Mouse (Mus musculus) c-Kit-positive CD71-positive TER-119-positive erythroid progenitor cells, embryonic 14.5 days (primary cell): ENCODE data around the gene Them5.

ENCODE experiments used
- DNase-seq: peaks from one replicate; pipeline ENCODE4 v3.0.0-alpha.2; 2013; ENCODE audit warnings: low spot score

Gene Them5

DNA sequence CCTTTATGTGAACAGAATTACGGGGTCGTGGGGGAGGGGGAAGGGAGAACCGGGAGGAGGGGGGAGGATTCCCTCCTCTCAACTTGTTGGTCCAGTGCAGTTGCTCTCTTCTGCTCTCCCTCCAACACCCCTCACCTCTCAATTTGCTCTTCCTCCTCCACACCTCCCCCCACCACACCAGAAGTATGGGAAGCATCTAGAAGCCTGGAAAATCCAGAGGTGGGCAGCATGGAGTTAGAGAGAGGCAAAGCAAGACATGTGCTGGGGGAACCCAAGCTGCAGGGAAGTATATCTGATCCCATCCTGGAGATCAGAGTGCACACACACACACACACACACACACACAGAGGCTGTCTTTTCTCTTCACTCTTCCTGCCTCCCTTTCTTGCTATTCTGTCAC is 30.1 kb downstream of the Them5 start:
- DNase-seq: no peak

DNA sequence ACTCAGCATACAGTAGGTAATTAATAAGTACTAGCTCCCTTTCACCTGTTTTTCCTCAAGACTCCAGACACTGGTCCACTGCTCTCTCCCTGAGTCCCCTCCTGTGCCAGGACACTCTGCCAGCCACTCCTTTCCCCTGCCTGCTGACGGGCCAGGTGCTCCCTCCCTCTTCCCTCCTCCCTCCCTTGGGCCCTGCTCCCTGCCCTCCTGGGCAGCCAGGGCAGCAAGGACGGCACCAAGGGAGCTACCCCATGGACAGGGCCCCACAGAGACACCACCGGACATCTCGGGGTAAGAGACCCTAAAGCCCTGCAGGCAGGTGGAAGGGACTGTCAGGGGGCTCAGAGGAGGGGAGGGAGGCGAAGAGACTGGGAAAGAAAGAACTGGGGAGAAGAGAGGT is 30.7 kb downstream of the Them5 start, which contains the start of gene Rorc:
TSS of gene Rorc (plus strand) at position 154 of the 400 bp plus-strand sequence.
- DNase-seq: no peak

DNA sequence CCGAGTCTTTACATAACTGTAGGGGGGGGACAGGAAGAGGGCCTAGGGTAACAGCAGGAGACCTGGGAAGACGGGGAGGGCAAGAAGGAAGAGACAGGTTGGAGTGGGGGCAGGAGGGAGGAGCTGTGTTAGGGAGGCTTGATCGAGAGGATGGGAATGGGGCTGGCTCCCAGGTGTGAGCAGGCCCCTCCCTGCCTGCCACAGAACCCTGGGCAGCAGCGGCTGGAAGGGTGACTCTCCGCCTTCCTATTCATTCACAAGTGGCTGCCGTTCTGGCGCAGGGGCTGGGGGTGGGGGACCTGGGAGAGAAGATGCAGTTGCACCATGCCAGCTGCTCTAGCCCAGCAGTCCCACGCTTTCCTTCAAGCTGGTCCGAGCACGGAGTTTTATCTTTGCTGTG is 31.2 kb downstream of the Them5 start:
- DNase-seq: no peak

DNA sequence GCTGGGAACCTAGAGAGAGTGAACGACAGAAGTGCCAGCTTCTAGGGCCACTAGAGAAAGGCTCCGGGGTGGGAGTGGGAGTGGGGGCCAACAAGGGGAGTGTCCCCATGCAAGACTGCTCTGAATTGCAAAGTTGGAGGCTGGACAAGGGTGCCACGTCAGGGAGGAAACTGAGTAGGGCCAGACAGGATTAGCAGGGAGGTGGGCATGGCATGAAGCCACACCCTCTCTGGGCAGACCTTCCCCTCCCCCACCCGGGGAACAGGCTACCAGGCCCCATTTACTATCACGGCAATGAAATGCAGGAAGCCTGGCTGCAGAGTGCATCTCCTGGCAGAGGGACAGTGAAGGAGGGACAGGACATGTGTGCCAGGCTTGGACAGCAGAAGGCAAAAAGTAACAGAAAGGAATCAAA is 31.7 kb downstream of the Them5 start:
- no peak for DNase-seq

DNA sequence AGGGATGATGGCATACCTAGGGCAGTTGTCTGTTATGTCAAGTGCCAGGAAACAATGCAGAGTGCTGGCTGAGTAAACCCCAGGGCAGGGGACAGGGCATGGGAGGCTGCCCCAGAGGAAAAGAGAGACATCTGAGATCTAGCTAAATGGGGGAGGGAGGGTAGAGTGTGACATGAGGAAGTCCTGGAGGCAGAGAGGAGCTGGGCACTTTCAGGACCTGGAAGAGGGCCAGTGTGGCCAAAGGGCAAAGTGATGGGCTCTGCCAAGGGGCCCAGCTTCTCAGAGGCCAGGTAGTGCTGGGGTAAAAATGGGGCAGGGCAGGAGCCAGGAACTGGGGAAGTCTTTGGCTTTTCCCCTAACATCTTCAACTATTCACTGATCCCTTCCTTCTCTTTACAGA is 32.7 kb downstream of the Them5 start:
- no peak for DNase-seq

DNA sequence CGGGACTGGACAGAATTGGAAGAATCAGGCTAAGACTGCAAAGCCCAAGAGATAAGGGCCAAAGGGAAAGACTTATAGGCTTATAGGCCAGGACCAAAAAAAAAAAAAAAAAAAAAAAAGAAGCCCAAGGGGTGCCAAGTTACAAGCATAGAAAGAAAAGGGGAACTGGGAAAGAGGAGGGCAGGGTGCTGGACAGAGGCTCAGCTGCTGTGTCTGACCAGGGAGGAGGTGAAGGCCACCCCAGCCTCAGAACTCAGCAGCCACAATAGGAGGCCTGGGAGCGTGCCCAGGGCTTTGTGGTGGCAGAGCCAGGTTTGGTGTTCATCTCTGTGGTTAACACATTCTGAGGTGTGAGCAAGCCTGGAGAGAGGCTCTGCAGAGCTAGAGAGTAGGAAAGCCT is 33.2 kb downstream of the Them5 start:
- DNase-seq: no peak

DNA sequence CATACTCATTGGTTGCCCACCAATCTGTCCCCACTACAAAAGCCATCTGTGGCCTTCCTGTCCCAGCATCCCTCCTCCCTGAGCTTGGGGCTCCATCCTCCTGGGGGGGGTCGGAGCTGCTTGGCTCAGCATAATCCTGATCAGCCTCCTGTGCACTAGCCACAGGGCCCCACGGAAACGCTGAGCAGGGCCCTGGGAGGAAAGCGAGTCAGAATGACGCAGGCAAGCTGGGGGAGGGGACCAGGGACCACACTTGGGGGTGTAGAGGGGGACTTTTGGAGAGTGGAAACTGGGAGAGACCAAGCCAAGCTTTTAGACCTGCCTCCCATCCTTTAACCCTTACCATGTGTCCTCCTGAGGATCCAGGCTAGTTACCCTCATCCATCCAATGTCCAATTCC is 34.0 kb downstream of the Them5 start:
- no peak for DNase-seq

DNA sequence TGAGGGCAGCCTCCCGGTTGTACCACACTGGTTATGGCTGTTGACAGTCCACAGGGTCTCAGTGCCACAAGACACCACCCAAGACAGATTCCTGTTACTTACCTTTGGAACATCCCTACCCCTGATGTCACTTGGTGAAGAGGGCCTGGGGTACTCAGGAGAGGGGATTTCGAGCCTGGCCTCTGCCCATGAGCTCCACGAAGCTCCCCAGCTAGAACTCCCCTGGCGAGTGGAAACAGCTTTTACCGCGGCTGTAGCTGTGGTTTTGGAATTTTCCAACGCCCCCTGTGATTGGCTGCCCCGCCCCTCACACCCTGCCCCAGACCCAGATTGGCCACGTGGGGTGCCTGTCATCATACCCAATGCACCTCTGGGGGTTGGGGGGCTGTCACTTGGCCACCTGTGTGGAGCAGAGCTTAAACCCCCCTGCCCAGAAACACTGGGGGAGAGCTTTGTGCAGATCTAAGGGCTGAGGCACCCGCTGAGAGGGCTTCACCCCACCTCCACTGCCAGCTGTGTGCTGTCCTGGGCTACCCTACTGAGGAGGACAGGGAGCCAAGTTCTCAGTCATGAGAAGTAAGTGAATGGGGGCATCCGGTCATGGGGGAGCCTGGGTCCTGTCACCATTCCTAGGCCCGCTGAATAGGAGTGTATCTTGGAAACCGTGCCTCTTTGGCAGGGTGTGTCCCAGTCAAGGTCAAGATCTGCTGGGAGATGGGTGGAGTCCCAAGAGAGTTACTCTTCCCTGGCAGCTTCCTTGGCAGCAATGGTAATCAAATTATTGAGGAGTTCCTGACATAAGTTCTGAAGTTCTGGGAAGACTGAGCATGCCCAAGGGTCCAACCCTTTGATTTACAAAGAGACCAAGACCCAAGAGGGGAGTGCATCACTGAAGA is 35.4 kb downstream of the Them5 start:
- DNase-seq: no peak

DNA sequence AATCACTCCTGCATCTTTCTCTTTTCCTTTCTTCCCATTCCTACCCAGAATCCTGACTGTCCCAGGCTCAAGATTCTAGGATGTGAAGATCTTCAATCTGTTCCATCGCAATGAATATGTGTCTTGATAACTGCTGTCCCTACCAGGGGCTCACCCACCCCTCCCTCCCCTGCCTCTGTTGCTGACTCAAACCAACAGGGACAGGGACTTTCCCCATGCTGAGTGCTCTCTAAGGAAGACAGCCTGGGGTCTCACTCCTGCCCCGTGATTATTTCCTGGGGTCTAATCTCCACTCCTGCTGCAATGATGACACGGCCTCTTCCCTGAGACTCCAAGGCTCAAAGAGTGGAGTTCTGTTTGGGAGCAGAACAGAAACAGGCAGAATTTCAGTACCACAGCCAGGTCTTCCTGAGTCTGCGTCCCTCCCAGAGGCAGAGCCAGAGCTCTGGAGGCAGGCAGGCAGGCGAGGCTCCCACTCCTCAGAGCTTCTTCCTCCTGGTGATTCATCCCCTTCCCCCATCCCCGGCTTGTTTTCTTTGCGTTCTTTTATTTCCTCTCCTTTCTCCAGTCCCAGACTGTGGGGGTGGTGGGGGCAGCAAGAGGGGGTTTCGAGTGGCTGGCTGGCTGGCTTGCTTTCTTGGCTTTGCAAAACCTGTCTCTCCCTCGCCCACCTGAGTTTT is 38.1 kb downstream of the Them5 start:
- no peak for DNase-seq

DNA sequence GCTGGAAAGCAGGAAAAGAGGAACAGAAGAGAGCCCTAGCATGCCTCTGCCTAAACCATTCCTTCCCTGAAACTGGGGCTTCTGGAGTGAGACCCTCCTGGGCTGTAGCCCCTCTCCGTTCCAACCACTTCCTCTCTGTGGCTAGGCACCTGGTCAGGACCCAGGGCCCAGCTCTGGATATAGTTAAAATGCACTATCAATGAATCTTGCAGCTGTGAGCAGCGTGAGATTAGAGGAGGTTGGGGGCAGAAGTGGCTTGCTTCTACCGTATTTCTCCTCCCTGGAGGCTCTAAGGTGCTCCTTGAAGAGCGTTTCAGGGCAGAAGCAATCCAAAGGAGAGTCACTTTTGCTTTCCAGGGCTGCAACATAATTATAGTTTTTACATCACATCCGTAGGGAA is 40.4 kb downstream of the Them5 start:
- DNase-seq: no peak

DNA sequence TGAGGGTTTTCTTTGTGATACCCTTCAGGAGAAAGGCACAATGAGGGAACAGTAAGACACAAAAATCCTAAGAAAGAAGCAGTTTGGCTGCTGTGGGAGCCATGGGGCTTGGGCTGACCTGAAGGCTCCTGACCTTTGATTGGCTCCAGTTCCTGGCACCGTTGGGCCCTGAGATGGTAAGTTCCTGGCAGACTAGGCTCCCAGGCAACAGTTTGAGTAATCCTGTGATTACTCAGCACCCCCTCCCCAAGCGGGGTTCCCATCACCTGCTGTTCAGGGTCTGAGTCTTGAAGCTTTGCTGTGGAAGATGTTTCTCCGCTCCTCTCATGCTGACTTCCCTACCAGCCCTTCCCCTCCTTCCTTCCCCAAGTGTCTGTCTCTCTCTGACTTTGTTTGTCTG is 41.6 kb downstream of the Them5 start:
- DNase-seq: no peak

DNA sequence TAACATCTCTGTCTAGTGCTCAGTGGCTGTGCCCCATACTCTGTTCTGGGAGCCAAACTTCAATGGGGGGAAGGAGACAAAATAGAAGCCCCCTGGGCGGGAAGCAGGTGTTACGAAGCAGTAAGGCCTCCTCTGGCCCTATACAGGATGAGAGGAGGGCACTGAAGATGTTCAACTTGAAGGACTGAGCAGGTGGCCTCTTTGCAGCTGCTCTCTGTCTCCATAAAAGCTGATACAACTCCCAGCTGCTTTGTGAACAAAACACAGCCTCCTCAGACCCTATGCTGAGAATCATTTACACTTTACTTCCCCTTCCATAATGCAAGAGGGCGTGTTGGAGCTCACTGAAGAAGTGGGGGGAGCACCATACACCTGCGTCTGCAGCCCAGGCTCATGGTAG is 44.8 kb downstream of the Them5 start:
- no peak for DNase-seq

DNA sequence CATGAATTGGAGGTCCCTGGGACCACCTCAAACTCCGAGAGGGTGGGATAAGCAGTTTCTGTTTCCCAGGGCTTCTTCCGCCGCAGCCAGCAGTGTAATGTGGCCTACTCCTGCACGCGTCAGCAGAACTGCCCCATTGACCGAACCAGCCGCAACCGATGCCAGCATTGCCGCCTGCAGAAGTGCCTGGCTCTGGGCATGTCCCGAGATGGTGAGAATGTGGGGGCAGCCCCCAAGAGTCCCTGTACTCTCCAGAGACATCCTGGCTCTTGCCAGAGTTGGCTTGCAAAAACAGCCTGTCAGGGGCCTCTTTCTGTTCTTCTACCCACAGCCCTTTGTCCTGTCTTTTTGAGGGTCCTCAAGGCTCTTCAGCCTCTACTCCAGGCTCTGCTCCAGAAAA is 45.5 kb downstream of the Them5 start:
- no peak for DNase-seq

DNA sequence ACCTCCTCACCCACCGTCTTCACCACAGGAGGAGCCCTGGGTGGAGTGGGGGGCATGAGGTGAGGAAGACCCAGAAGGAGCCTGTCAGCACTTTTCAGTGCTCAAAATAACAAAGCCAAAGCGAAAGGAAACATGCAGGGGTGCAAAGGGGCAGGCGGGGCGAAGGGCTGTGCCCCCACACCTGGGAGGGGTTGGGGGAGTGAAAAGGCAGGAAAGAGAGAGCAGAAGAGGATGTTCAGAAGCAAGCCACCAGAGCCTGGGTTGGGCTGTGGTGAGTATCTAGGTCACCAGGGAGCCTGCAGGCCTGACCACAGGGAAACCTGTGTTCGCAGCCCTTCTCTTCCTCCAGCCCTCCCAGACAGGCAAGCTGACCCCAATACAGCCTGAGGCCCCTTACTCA is 46.1 kb downstream of the Them5 start:
- DNase-seq: no peak

DNA sequence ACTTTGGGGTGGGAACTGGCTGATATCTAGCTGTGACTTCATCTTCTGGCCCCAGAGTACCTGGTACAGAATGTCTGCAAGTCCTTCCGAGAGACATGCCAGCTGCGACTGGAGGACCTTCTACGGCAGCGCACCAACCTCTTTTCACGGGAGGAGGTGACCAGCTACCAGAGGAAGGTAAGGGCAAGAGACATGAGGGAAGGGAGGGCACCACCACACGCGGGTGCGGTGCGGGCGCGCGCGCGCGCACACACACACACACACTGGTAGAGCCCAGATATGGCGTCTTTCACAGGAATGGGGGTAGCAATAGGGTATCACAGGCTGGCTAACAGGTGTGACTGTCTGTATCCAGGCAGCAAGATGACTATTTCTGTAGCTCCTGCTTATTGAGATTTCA is 47.5 kb downstream of the Them5 start:
- DNase-seq: no peak

DNA sequence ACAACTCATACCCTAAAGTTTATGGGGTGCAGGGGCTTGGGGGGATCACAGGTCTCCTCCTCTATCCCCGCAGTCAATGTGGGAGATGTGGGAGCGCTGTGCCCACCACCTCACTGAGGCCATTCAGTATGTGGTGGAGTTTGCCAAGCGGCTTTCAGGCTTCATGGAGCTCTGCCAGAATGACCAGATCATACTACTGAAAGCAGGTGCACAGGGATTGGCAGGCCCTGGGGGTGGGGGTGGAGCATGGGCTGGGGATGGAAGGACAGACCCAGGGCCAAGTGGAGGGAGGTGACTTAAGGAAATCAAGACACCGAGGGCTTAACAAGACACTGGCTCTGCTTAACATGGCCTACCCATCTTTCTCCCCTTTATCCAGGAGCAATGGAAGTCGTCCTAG is 49.1 kb downstream of the Them5 start:
- DNase-seq: no peak

DNA sequence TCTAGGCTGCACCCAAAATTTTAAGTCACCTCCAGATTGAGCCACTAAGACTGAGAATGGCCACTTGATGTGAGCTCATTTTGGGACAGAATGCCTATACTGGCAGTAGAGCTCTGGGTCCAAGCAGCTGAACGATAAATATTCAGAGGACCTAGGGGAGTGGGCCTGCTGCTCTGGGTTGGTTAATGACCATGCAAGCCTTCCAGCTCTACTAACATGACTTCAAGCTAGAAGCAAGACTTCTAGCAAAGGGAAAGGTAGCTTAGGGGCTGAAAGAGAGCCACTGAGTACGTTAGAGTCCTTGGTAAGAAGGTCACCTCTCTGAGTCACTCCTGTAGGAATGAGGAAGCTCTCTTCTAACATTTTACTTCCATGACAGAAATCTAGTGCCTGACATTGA is 50.2 kb downstream of the Them5 start:
- DNase-seq: no peak

DNA sequence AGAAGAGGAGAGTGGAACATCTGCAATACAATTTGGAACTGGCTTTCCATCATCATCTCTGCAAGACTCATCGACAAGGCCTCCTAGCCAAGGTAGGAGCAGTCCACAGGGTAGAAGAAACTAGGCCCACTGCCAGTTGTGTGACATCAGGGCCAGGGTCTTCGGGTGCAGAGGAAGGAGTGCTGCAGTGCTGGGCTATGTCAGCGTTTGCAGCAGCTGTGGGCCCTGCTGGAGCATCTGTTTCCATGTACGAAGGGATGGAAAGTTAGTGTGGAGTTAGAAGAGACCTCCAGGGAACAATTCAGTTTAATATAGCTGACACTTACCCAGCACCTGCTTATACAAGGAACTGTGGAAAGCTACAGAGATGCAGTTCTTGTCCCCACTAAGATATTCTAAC is 51.1 kb downstream of the Them5 start:
- DNase-seq: no peak

DNA sequence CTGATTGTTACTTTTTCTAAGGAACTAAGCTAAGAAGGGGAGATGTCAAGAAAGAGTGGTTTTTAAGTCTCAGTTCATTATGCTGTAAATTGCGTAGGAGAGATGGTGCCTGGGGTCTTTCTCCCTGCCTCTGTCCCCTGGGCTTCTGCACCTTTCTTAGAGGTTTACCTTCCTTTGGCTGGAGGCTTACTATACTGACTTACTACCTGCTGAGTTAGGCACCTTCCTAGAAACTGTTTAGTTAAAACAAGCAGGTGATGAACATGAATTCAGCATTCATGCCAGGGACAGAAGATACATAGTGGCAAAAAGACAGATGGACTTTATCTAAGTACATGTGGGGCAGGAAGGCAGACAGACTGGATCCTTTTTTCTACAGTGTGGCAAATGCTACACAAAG is 54.4 kb downstream of the Them5 start:
- no peak for DNase-seq

DNA sequence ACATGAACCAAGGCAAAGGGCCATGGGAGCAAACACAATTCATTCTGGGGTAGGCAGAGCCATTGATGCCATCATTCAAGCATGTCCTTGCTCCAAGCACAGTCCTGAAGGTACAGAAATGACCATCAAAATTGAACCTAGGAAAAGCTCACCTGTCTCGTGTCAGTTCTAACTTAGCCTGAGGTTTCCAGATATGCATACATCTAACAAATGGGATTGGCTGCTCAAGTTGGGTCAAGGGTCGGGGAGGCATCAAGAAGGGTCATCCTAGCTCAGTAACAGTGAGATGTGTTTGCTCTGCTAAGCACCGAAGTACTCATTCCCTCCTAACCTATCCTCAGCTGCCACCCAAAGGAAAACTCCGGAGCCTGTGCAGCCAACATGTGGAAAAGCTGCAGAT is 55.0 kb downstream of the Them5 start:
- DNase-seq: no peak
